Mouse (Mus musculus) CH12.LX (cell line): ENCODE data around the gene Myo10.

Experiments used
- CTCF ChIP-seq, 2 experiments: IDR thresholded peaks in 1 of 2; conservative IDR thresholded peaks in 1 of 2; 2 replicates each; pipeline ENCODE4 v1.5.1; 2011 to 2012; ENCODE audit warnings: low read depth in 2 of 2, low read length in 2 of 2, improper control_type of control experiment in 1 of 2, inconsistent platforms in 1 of 2, mild to moderate bottlenecking in 1 of 2, moderate library complexity in 1 of 2
- E2F4 ChIP-seq: IDR thresholded peaks from 2 replicates; pipeline ENCODE4 v1.6.1; 2011; ENCODE audit warnings: low read depth, low read length, improper control_type of control experiment; ENCODE audit not compliant: insufficient replicate concordance
- ELF1 ChIP-seq: IDR thresholded peaks from 2 replicates; pipeline ENCODE4 v1.6.1; 2014; ENCODE audit warnings: low read depth, mild to moderate bottlenecking, inconsistent platforms, low read length, improper control_type of control experiment
- ETS1 ChIP-seq: conservative IDR thresholded peaks from 2 replicates; pipeline ENCODE4 v1.6.1; 2012; ENCODE audit warnings: low read depth, mild to moderate bottlenecking, inconsistent platforms, low read length, improper control_type of control experiment, moderate library complexity
- MEF2A ChIP-seq: IDR thresholded peaks from 2 replicates; pipeline ENCODE4 v1.6.1; 2014; ENCODE audit warnings: low read depth, mild to moderate bottlenecking, inconsistent platforms, low read length, improper control_type of control experiment, borderline replicate concordance
- MXI1 ChIP-seq: IDR thresholded peaks from 2 replicates; pipeline ENCODE4 v1.6.1; 2011; ENCODE audit warnings: mild to moderate bottlenecking, low read depth, low read length, improper control_type of control experiment
- NRF1 ChIP-seq: IDR thresholded peaks from 2 replicates; pipeline ENCODE4 v1.6.1; 2014; ENCODE audit warnings: low read depth, mild to moderate bottlenecking, inconsistent platforms, low read length, improper control_type of control experiment, moderate library complexity
- POLR2A ChIP-seq: IDR thresholded peaks from 2 replicates; pipeline ENCODE4 v1.6.1; 2011; ENCODE audit warnings: low read depth, mild to moderate bottlenecking, improper control_type of control experiment, low read length
- POLR2AphosphoS2 ChIP-seq: IDR thresholded peaks from 2 replicates; pipeline ENCODE4 v1.6.1; 2011; ENCODE audit warnings: low read depth, low read length, improper control_type of control experiment
- ZC3H11A ChIP-seq: IDR thresholded peaks from 2 replicates; pipeline ENCODE4 v1.6.1; 2012; ENCODE audit warnings: low read depth, mild to moderate bottlenecking, inconsistent platforms, low read length, improper control_type of control experiment
- ZKSCAN1 ChIP-seq: IDR thresholded peaks from 2 replicates; pipeline ENCODE4 v1.6.1; 2012; ENCODE audit warnings: low read depth, inconsistent platforms, low read length, improper control_type of control experiment, borderline replicate concordance
- ZNF384 ChIP-seq: IDR thresholded peaks from 2 replicates; pipeline ENCODE4 v1.6.1; 2012; ENCODE audit warnings: low read depth, low read length, improper control_type of control experiment, inconsistent platforms

DNA sequence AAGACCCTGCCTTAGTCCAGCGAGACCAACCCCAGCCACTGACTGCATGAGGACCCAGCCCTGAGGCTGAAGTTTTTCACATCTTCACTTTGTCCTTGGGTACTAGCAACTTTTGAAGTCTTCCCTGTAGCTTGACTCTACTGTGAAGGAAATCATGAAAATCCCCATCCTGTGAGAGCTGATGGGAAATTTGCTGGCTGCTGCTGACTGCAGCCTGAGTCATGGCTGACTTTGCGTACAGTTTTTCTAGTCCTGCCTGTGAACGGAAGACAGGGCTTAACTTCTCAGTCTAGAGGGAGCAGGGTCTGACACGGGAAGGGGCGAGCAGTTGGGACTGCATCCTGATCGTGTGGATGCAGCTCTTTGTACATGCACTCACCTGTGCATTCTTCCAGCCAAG lies 30.6 kb downstream of the Myo10 start:
- no peak for TF ChIP-seq E2F4
- TF ChIP-seq ZC3H11A = no peak
- no peak for TF ChIP-seq ETS1
- TF ChIP-seq MXI1 = no peak
- TF ChIP-seq ELF1 = no peak
- no peak for TF ChIP-seq NRF1
- TF ChIP-seq POLR2A = no peak
- no peak for TF ChIP-seq ZNF384
- no peak for TF ChIP-seq ZKSCAN1
- no peak for TF ChIP-seq MEF2A
- TF ChIP-seq POLR2AphosphoS2 = no peak
- TF ChIP-seq CTCF (conservative IDR thresholded peaks at IDR 0.05 in 1 of 2, IDR thresholded peaks at IDR 0.05 in 1 of 2; ENCODE audit: low read depth in 2 of 2, low read length in 2 of 2) = no peak
